Mouse (Mus musculus): ENCODE results near the gene Gm20403. TPM values are rescaled to one million over a fixed set of nuclear protein-coding genes. Genes with fewer than 3 reads are reported as not detected.

The Gm20403 gene
- polyA plus RNA-seq, 1 experiment from 2014 or later = not detected

DNA sequence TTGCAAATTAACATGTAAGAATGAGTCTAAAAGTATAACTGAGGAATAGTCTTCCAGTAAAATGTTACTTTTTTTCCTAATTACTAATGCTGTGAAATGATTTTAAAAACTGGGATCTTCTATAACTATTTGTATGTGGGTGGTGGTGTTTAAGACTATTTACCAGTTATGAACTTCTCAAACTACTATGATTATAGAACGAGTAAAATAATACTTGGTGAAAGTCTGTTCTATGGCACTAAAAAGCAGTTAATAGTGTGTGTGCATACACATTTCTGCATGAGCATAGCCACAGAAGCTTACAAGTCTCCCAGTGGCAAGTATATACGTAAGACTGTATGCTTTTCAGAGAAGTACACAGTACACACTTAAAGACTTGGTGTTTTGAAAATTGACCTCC is 827 bp upstream of the Gm20403 start:
- WGBS = 83% methylated on average over 2 of the region's 2 CpGs
- no peaks in the 10 kb centered on the region for H3K36me3 ChIP-seq
- H3K9ac ChIP-seq = no peak overlapping the region
- no peaks in the 10 kb centered on the region for H3K27me3 ChIP-seq (replicated peaks)
- no peaks in the 10 kb centered on the region for H3K9me3 ChIP-seq
- H3K4me1 ChIP-seq = peaks cover 8% of the 10 kb centered on the region; the same call in 1 of the 2 replicates
- no peak overlapping the region for H3K4me3 ChIP-seq
- no peak overlapping the region for H3K4me2 ChIP-seq (replicated peaks)
- no peak for ATAC-seq (ENCODE audit: low FRiP score, low read depth)
- H3K27ac ChIP-seq = no peak overlapping the region

DNA sequence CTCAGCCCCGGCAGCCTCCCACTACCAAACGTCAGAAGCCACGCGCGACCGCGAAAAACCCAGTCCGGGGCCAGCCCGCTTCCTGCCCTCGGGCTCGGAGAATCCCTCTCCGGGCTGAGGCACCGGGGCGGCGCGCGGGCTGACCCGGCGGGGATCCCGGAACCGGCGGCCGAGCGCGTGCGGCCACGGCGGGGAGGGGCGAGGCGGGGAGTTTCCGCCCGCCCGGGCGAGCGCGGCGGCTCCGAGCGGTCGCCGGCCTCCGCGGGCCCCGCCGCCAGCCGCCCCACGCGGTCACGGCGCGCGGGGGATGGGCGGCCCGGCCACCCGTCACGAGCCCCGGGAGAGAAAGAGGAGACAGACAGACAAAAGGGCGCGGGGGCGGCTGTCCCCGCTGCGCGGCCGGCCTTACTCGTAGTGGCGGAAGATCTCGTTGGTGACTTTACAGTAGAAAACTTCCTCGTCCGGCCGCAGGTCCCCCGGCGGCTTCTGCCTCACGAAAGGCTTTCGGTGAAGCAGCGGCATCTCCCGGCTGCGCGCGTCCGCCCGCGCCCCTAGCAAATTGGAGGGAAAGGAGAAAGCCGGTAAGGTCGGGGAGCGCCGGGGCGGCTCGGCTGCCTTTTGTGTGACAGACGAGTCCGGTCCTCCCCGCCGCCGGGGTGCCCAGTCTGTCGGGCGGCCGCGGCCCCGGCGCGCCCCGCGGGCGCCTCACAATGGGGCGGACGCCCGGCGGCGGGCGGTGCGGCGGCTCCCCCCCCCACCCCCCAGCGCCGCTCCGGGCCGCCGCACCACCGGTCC is 875 bp downstream of the Gm20403 start:
- Histone ChIP-seq H3K4me3 (peak overlapping the region; percentile 97), H3K4me2 (replicated peaks) (peak overlapping the region; percentile 93), H3K9me3 (no peaks in the 10 kb centered on the region), H3K4me1 (peaks cover 8% of the 10 kb centered on the region; the same call in 1 of the 2 replicates), H3K27me3 (replicated peaks) (no peaks in the 10 kb centered on the region), H3K9ac (peak overlapping the region; percentile 92), H3K36me3 (peaks cover 1% of the 10 kb centered on the region; the same call in 1 of the 2 replicates), H3K27ac (peak overlapping the region; percentile 64)
- ATAC-seq (ENCODE audit: low FRiP score, low read depth) = peak; percentile 75
- WGBS = under 1% methylated on average over 106 of the region's 117 CpGs

DNA sequence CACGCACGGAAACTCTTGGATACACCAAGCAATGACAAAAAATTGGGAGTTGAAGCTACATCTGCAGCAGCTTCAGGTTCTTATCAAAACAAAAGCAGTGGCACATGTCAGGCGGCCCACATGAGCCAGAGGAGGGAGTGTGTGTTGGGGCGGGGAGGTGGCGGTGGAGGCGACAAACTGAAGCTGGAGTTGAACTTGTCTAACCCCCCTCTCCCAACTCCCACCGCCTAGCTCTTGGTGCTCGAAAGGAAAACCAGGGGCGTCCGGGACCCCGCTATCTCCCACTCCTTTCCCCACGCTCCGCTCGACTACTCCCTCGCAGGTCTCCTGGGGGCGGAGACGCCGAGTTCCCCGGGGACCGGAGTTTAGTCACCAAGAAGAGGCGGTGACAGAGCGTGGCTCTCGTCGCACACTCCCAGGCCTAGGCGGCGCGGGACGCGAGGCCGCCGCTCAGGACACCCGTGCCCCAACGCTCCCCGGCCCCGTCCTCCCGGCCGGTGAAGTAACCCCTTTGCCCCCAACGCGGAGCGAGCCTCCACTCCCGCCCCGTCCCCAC is 1.6 kb downstream of the Gm20403 start:
- Histone ChIP-seq H3K4me1 (peaks cover 8% of the 10 kb centered on the region; the same call in 1 of the 2 replicates), H3K9me3 (no peaks in the 10 kb centered on the region), H3K4me3 (peak overlapping the region; percentile 97), H3K9ac (peak overlapping the region; percentile 92), H3K36me3 (peaks cover 4% of the 10 kb centered on the region; the same call in 1 of the 2 replicates), H3K27ac (peak overlapping the region; percentile 64; the same call in 1 of the 2 replicates), H3K27me3 (replicated peaks) (no peaks in the 10 kb centered on the region), H3K4me2 (replicated peaks) (peak overlapping the region; percentile 93)
- WGBS = 1% methylated on average over 42 of the region's 42 CpGs
- peak; percentile 85 for ATAC-seq (ENCODE audit: low FRiP score, low read depth)

DNA sequence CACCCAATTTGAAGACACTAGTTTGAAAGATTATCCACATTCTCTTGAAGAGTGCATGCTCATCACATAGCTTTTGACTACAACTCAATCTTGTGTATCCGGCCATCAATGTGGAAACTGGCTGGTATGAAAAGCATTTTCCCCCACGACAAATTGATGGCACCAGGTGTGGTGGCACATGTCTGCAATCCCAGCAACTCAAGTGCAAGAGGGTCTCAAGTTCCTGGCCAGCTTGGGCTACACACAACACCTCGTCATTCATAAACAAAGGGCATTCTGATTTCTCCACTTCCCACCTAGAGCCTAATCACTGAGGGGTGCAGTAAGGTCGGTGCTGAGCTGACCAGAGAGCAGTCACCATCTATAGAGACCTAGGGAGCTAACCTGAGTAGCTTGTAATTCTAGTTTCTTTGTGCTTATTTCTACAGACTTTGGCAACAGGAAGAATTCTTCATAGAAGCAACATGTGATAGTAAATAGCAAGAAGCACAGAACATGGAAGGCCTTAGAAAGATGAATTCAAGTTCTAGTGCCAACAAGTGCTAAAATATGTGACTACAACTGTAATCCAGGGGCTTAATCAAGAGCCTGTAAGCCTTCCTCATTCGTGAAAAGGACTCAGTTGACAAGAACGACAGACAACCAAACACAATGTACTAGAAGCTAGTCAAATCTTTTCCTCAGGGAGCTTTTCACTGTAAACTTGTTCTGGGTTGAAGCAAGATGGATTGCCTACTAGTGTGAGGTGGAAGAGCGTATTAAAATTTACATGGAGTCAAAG is 3.2 kb downstream of the Gm20403 start:
- WGBS = 81% methylated on average over 7 of the region's 7 CpGs
- ATAC-seq (ENCODE audit: low FRiP score, low read depth) = no peak
- Histone ChIP-seq H3K27ac (no peak overlapping the region), H3K36me3 (peaks cover 4% of the 10 kb centered on the region; the same call in 1 of the 2 replicates), H3K4me2 (replicated peaks) (no peak overlapping the region), H3K4me3 (no peak overlapping the region), H3K9me3 (no peaks in the 10 kb centered on the region), H3K4me1 (peaks cover 8% of the 10 kb centered on the region; the same call in 1 of the 2 replicates), H3K9ac (no peak overlapping the region), H3K27me3 (replicated peaks) (no peaks in the 10 kb centered on the region)

DNA sequence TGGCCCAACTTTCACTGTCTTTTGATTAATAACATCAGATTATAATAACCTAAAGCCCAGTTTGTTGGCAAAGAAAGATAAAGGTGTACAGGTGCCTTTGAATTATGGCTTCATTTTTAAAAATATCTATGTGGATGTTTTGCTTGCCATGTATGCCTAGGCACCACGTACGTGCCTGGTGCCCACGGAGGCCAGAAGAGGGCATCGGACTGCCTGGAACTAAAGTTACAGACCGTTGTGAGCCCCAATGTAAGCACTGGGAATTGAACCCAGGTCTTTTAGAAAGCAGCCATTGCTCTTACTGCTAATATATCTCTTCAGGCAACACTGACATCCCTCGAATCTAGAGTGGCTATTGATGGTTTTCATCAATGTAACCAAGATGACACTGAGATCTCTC is 4.4 kb downstream of the Gm20403 start:
- Histone ChIP-seq H3K36me3 (peaks cover 4% of the 10 kb centered on the region; the same call in 1 of the 2 replicates), H3K4me1 (peaks cover 8% of the 10 kb centered on the region; the same call in 1 of the 2 replicates), H3K9ac (no peak overlapping the region), H3K4me2 (replicated peaks) (no peak overlapping the region), H3K27ac (no peak overlapping the region), H3K4me3 (no peak overlapping the region), H3K9me3 (no peaks in the 10 kb centered on the region), H3K27me3 (replicated peaks) (no peaks in the 10 kb centered on the region)
- ATAC-seq (ENCODE audit: low FRiP score, low read depth) = no peak
- WGBS = 75% methylated on average over 6 of the region's 6 CpGs

DNA sequence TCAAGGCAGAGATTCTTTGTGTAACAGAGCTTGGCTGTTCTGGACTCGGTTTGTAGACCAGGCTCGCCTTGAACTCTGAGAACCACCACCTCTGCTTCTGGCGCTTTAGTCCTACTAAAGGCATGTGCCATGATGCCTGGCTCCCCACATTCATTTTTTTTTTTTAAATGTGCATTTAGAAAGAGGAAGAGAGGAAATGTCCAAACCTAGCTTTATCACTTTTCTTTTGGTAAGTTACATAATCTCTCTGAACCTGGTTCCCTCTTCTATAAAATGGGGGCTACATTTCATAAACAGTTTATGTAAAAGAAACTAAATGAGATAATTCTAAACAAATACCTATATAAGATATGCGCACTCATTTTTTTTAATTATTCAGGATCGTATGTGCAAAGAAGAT is 5.4 kb downstream of the Gm20403 start:
- Histone ChIP-seq H3K4me2 (replicated peaks) (no peak overlapping the region), H3K4me3 (no peak overlapping the region), H3K4me1 (peaks cover 8% of the 10 kb centered on the region; the same call in 1 of the 2 replicates), H3K9ac (no peak overlapping the region), H3K36me3 (peaks cover 4% of the 10 kb centered on the region; the same call in 1 of the 2 replicates), H3K27ac (no peak overlapping the region), H3K9me3 (no peaks in the 10 kb centered on the region), H3K27me3 (replicated peaks) (no peaks in the 10 kb centered on the region)
- WGBS = 86% methylated on average over 5 of the region's 5 CpGs
- no peak for ATAC-seq (ENCODE audit: low FRiP score, low read depth)

DNA sequence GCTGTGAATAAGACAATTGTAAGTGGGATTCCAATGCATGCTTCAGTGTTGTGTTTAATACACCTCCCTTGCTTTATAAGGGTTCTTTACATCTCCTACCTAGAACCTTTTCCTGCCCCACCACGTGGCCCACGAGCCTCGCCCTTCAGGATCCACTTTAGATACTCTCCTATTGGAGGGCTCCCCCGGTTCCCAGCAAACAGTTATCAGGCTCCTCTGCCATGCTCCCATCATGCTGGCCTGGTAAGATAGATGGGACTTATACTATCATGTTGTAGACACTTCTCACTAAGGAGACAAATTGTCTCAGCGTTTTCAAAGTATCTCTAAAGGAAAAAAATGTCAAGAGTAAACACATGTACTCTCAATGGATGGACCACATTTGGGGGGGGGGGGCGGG is 5.8 kb downstream of the Gm20403 start:
- no peak for ATAC-seq (ENCODE audit: low FRiP score, low read depth)
- Histone ChIP-seq H3K4me3 (no peak overlapping the region), H3K4me1 (peaks cover 8% of the 10 kb centered on the region; the same call in 1 of the 2 replicates), H3K27me3 (replicated peaks) (no peaks in the 10 kb centered on the region), H3K27ac (no peak overlapping the region), H3K36me3 (peaks cover 4% of the 10 kb centered on the region; the same call in 1 of the 2 replicates), H3K4me2 (replicated peaks) (no peak overlapping the region), H3K9me3 (no peaks in the 10 kb centered on the region), H3K9ac (no peak overlapping the region)
- WGBS = 81% methylated on average over 6 of the region's 6 CpGs

DNA sequence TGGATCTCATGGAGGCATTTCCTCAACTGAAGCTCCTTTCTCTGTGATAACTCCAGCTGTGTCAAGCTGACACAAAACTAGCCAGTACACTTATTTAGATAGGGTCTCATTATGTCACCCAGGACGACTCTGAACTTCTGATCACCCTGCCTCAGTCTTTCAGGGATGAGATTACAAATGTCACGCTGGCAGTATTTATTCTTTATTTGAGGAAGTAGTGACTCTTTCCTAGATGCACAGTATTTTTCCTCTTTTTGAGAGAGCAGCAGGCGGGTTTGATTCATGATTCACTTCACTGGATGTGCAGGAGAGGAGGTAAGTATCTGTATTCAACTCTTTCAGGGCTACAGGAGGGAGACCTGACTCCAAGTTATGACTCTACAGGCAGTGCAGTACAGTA is 17.3 kb downstream of the Gm20403 start:
- Histone ChIP-seq H3K9ac (no peak overlapping the region), H3K27me3 (replicated peaks) (no peaks in the 10 kb centered on the region), H3K27ac (no peak overlapping the region), H3K4me2 (replicated peaks) (no peak overlapping the region), H3K36me3 (peaks cover 45% of the 10 kb centered on the region), H3K4me1 (no peaks in the 10 kb centered on the region), H3K9me3 (no peaks in the 10 kb centered on the region), H3K4me3 (no peak overlapping the region)
- ATAC-seq (ENCODE audit: low FRiP score, low read depth) = no peak
- 80% methylated on average over 3 of the region's 3 CpGs for WGBS

DNA sequence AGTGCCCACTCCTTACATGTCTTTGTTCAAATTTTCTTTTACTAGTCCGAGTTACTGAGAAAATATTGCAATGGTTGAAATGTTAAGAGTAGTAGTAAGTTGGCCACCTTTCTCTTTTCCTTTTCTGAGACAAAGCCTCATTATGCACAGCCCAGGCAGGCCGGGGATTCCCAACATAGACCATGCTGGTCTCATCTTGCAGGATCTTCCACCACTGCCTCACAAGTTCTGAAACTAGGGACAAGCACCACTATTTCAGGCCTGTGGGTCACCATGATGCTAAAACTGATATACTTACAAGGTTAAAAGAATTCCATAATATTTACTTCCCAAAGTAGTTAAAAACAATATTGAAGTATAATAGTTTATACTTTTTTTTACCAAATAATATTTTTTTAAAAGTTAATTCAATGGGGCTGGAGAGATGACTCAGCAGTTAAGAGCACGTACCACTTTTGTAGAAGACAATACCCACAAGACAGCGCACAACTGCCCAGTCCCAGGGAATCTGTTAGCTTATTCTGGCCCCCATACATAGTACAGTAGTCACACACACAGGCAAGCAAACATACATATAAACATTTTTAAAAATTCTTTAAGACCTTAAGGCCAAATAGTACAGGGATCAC is 20.7 kb downstream of the Gm20403 start:
- no peaks in the 10 kb centered on the region for H3K9me3 ChIP-seq
- H3K4me3 ChIP-seq = no peak overlapping the region
- H3K36me3 ChIP-seq = peaks cover 29% of the 10 kb centered on the region
- no peaks in the 10 kb centered on the region for H3K27me3 ChIP-seq (replicated peaks)
- no peak overlapping the region for H3K9ac ChIP-seq
- no peaks in the 10 kb centered on the region for H3K4me1 ChIP-seq
- WGBS = 98% methylated on average over 4 of the region's 4 CpGs
- ATAC-seq (ENCODE audit: low FRiP score, low read depth) = no peak
- no peak overlapping the region for H3K27ac ChIP-seq
- no peak overlapping the region for H3K4me2 ChIP-seq (replicated peaks)

DNA sequence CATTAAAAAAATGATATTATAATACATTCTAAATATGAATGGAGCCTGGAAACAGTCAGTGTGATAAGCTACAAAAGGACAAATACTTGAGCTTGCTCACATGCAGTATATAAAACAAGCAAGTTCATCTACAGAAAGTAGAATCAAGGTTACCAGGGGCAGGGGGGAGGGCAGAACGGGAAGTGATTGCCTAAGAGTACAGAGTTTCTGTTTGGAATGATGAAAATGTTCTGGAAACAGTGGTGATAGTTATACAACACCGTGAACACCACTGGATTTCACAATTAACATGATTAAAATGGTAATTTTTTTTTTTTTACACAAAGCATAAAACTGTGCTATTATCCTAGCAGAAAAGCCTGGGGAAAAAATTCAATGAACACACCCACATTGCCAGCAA is 26.8 kb downstream of the Gm20403 start:
- WGBS = 86% methylated on average over 2 of the region's 2 CpGs
- no peak overlapping the region for H3K4me2 ChIP-seq (replicated peaks)
- H3K4me3 ChIP-seq = no peak overlapping the region
- H3K9ac ChIP-seq = no peak overlapping the region
- 0 out of 2 replicates have a peak, but pooled peaks cover 7% of the 10 kb centered on the region for H3K36me3 ChIP-seq
- no peaks in the 10 kb centered on the region for H3K9me3 ChIP-seq
- H3K27me3 ChIP-seq (replicated peaks) = no peaks in the 10 kb centered on the region
- no peaks in the 10 kb centered on the region for H3K4me1 ChIP-seq
- no peak overlapping the region for H3K27ac ChIP-seq
- no peak for ATAC-seq (ENCODE audit: low FRiP score, low read depth)

DNA sequence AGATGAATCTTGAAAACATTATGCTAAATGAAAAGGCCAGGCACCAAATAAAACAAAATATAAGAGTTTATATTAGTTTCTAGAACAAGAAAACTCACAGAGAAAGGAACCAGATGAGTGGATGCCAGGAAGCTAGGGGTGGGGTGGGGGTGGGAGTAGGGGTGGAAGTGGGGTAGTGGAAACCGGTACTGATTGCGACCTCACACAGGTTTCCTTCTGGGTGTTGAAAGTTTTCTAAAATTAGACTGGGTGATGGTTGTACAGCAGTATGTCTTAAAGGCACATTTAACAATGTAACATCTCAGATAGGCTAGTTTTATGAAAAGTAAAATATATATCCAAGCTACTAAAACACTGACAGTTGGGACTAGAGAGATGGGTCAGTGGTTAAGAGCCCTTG is 29.4 kb downstream of the Gm20403 start:
- Histone ChIP-seq H3K4me3 (no peak overlapping the region), H3K36me3 (0 out of 2 replicates have a peak, but pooled peaks cover 5% of the 10 kb centered on the region), H3K9me3 (no peaks in the 10 kb centered on the region), H3K27ac (no peak overlapping the region), H3K4me2 (replicated peaks) (no peak overlapping the region), H3K27me3 (replicated peaks) (no peaks in the 10 kb centered on the region), H3K4me1 (no peaks in the 10 kb centered on the region), H3K9ac (no peak overlapping the region)
- 89% methylated on average over 2 of the region's 2 CpGs for WGBS
- no peak for ATAC-seq (ENCODE audit: low FRiP score, low read depth)
